ENCODE assay signal across 25 mouse cellular contexts in the genomic region with DNA sequence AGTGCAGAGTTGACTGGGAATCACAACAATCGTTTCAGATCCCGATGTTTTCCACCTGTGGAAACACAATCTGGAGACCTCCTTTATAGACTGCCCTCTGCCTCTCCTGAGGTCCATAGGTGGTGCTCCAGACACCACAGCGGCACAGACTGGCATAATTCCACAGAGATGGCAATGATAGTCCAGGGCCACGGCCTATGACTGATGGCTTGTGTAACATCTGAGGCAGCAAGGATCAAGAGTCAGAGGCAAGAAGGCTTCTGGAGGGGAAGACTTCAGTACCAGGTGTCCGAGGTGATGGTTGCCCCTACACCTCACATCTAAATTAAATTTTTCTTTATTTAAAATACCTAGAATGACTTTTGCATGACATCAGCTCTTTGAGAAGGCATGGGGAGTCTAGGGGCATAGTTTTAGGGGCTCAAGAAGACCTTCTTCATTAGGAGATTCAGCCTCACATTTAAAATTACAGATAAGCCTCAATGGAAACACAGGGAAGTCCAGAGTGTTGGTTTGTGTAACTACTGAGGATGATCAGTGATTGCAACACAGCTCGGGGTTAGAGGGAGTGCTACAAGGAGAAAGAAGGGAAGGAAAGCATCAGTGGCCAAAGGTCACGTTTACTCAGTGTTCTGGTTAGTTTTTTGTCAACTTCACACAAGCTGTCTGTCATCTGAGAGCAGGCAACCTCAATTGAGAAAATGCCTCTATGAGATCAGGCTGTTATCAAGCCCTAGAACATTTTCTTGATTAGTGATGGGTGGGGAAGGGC.
DNase-seq lines count a peak whose midpoint lies in the region; ATAC-seq lines count a peak whose summit lies in the region.
"Had no signal": no experiment of that assay in that cellular context is flagged by ENCODE, and none has a peak within 500 bp of the region (broad histone marks: within the 10 kb centered on the region; RNA-seq: fewer than 3 reads in every experiment).

No protein-coding gene starts in this region.

- WGBS in liver, embryonic 15.5 days (ENCODE audit: insufficient replicate concordance), result 51% methylated on average over 7 of the region's 7 CpGs

- no peaks in the 10 kb centered on the region for H3K27me3 ChIP-seq in liver, embryonic 15.5 days
- H3K27me3 ChIP-seq: forebrain, embryonic 13.5 days; heart, embryonic 15.5 days; megakaryocyte, embryonic 14.5 days had no signal

- ATAC-seq in granulocyte monocyte progenitor cell, adult 5-6 weeks (replicated peaks; ENCODE audit: poor library complexity, severe bottlenecking), result peak; percentile 65
- ATAC-seq in liver, embryonic 15.5 days (ENCODE audit: insufficient read depth), result peak; percentile 42; the same call in 1 of the 2 replicates
- ATAC-seq: forebrain, embryonic 13.5 days; hindbrain, postnatal 0 days had no signal

- no peak overlapping the region for H3K4me3 ChIP-seq in liver, embryonic 15.5 days (replicated peaks)
- H3K4me3 ChIP-seq: embryonic facial prominence, embryonic 10.5 days; forebrain, embryonic 13.5 days; heart, adult 2 months; heart, embryonic 15.5 days; left cerebral cortex, adult 2 months; limb, embryonic 10.5 days; megakaryocyte, embryonic 14.5 days; myocyte had no signal

- H3K9ac ChIP-seq in liver, embryonic 15.5 days, result no peak overlapping the region
- H3K9ac ChIP-seq: forebrain, embryonic 13.5 days; heart, embryonic 15.5 days had no signal

- no peak overlapping the region for H3K4me2 ChIP-seq in liver, embryonic 15.5 days
- H3K4me2 ChIP-seq: forebrain, embryonic 13.5 days; heart, embryonic 15.5 days had no signal

- H3K36me3 ChIP-seq in liver, embryonic 15.5 days (replicated peaks), result no peaks in the 10 kb centered on the region
- H3K36me3 ChIP-seq: embryonic facial prominence, embryonic 10.5 days; heart, embryonic 15.5 days; limb, embryonic 10.5 days had no signal

- no peak overlapping the region for H3K27ac ChIP-seq in liver, embryonic 15.5 days (replicated peaks)
- H3K27ac ChIP-seq: embryonic facial prominence, embryonic 10.5 days; forebrain, embryonic 13.5 days; heart, adult 2 months; heart, embryonic 15.5 days; hindbrain, postnatal 0 days; left cerebral cortex, adult 2 months; limb, embryonic 10.5 days had no signal

- H3K4me1 ChIP-seq in liver, embryonic 15.5 days (replicated peaks), result no peaks in the 10 kb centered on the region
- H3K4me1 ChIP-seq: embryonic facial prominence, embryonic 10.5 days; forebrain, embryonic 13.5 days had no signal

- peak; percentile 52 for DNase-seq in lung, postnatal 36 days
- no peak for DNase-seq in lung, postnatal 4 days
- DNase-seq in thymus, postnatal 36 days, result no peak
- no peak for DNase-seq in left cerebral cortex, adult 18-20 months (ENCODE audit: low spot score in 2 of 2)
- no peak for DNase-seq in ovary, postnatal 36 days (ENCODE audit: low spot score)
- DNase-seq: cerebellum, adult 2 months; gastrocnemius, postnatal 10 days; heart, adult 2 months; kidney, adult 8-10 months; kidney, postnatal 14 days; lung, adult 18-20 months; midbrain, embryonic 14.5 days; right cerebral cortex, postnatal 14 days; spleen, adult 18-20 months; thymus, adult 2 months had no signal

- H3K9me3 ChIP-seq in liver, embryonic 15.5 days (replicated peaks), result no peaks in the 10 kb centered on the region
- H3K9me3 ChIP-seq: embryonic facial prominence, embryonic 10.5 days; forebrain, embryonic 13.5 days; heart, embryonic 15.5 days; limb, embryonic 10.5 days had no signal
